Mouse (Mus musculus) spleen, adult 2 months (tissue): ENCODE data around the gene Epha6. TPM values are rescaled to one million over a fixed set of nuclear protein-coding genes. Genes with fewer than 3 reads are reported as not detected.

Experiments
- DNase-seq, 2 experiments: peaks; one replicate each; pipeline versions ENCODE4 v3.0.0 to v3.0.0-alpha.2; 2012 to 2021; ENCODE audit warnings: low spot score in 2 of 2, low read depth in 1 of 2
- H3K27ac ChIP-seq: fragments of 200-500 bp; 2 replicates; pipeline ENCODE4 v1.5.1; 2012; ENCODE audit warnings: low read length, inconsistent platforms; ENCODE audit not compliant: insufficient read depth
- H3K27me3 ChIP-seq: fragments of 200-500 bp; 2 replicates; pipeline ENCODE4 v1.6.1; 2012; ENCODE audit warnings: mild to moderate bottlenecking, moderate library complexity, low read length, inconsistent platforms; ENCODE audit not compliant: control insufficient read depth, insufficient read depth
- H3K36me3 ChIP-seq: fragments of 200-500 bp; 2 replicates; pipeline ENCODE4 v1.6.1; 2012; ENCODE audit warnings: mild to moderate bottlenecking, low read length, inconsistent platforms; ENCODE audit not compliant: control insufficient read depth, insufficient read depth
- H3K4me1 ChIP-seq: fragments of 200-500 bp; 2 replicates; pipeline ENCODE4 v1.6.1; 2011; ENCODE audit warnings: inconsistent platforms; ENCODE audit not compliant: control insufficient read depth, insufficient read depth, insufficient read length
- H3K4me3 ChIP-seq: fragments of 200-500 bp; 2 replicates; pipeline ENCODE4 v1.5.1; 2011; ENCODE audit warnings: mild to moderate bottlenecking, inconsistent platforms; ENCODE audit not compliant: insufficient read depth, insufficient read length; ENCODE audit errors: extremely low read depth
- CTCF ChIP-seq: fragments of 200-500 bp; IDR thresholded peaks from 2 replicates; pipeline ENCODE4 v1.5.1; 2011; ENCODE audit warnings: mild to moderate bottlenecking, inconsistent platforms; ENCODE audit not compliant: insufficient read depth, insufficient read length, insufficient replicate concordance; ENCODE audit errors: extremely low read depth
- POLR2A ChIP-seq: fragments of 200-500 bp; IDR thresholded peaks from 2 replicates; pipeline ENCODE4 v1.6.1; 2011; ENCODE audit warnings: low read depth, low read length, inconsistent platforms
- WGBS: fragments of 180-500 bp; shearing (Covaris S2); methylation state at CpG from one replicate; pipeline ENCODE4 v1.1.7; 2018; 5-methylcytosine and 5-hydroxymethylcytosine counted together
- polyA plus RNA-seq: library from polyadenylated mRNA; depleted of rRNA; stranded (reverse); fragments of >200 nt; gene quantifications from 2 replicates; pipeline ENCODE4 v1.2.3, GENCODE M21; 2012

Gene Epha6
- polyA plus RNA-seq, 1 experiment: not detected

DNA sequence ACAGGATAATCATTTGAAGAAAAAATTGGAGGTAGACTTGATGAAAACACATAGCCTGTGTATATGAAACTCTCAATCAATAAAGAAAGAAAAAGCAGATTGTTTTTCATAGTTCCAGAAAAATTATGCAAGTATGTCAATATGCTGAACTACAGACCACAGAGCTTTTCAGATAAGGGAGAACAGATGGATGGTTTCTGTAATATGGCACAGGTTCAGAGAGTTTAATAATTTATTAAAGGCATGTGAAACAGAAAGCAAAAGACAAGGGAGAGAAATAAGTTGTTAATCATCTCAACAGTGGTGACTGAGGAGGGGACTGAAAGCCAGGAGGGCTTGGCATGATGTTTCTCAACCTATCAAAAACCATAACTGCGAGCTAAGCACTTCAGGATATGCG lies 372.3 kb downstream of the Epha6 start:
- no peaks in the 10 kb centered on the region for H3K4me1 ChIP-seq
- no peak for DNase-seq
- H3K27ac ChIP-seq: no peak overlapping the region
- H3K4me3 ChIP-seq: no peak overlapping the region
- no peaks in the 10 kb centered on the region for H3K27me3 ChIP-seq
- 89% methylated on average over 2 of the region's 2 CpGs for WGBS
- TF ChIP-seq POLR2A: no peak
- TF ChIP-seq CTCF: no peak
- H3K36me3 ChIP-seq: no peaks in the 10 kb centered on the region

DNA sequence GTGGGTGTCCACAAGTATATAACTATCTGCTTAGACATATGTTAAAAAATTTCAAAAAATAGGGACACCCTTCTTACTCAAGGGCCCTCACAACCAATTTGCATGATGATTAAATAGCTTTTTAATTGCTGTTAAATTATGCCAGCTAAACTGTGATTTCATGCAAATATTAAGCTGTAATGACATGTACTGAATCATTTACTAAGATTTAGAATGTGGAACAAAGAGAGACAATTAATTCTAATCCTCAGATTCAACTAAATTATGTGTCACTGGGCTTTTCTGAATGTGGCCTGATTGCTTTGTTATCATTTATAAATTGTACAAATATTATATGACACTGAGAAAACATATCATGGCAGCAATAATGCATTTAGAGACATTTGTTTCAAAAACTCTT lies 396.2 kb downstream of the Epha6 start:
- H3K4me1 ChIP-seq: no peaks in the 10 kb centered on the region
- no peak for TF ChIP-seq POLR2A
- TF ChIP-seq CTCF: no peak
- no peak overlapping the region for H3K4me3 ChIP-seq
- no peaks in the 10 kb centered on the region for H3K36me3 ChIP-seq
- no peak overlapping the region for H3K27ac ChIP-seq
- H3K27me3 ChIP-seq: no peaks in the 10 kb centered on the region
- DNase-seq: no peak

DNA sequence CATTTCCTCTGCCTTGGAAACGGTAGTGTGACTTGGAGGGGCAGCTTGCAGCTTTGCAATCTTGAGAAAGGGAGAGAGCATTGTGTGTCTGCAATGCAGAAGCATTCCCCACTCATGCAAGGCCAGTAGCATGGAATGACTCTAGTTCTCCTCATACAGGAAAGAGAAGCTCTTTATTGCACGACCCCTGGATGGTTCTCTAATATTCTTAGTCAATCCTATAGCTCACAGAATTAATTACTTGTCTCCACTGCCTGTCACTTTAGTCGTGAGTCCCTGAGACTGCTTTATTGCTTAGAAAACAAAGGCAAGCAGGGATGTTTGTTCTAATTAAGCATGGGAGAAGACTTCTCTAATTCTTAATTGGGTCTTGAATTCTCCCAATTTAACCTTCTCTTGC lies 429.8 kb downstream of the Epha6 start:
- TF ChIP-seq CTCF (no peak), POLR2A (no peak)
- no peak overlapping the region for H3K27ac ChIP-seq
- no peak for DNase-seq
- H3K27me3 ChIP-seq: no peaks in the 10 kb centered on the region
- WGBS: 29% methylated on average over 3 of the region's 3 CpGs
- H3K36me3 ChIP-seq: no peaks in the 10 kb centered on the region
- H3K4me1 ChIP-seq: no peaks in the 10 kb centered on the region
- no peak overlapping the region for H3K4me3 ChIP-seq

DNA sequence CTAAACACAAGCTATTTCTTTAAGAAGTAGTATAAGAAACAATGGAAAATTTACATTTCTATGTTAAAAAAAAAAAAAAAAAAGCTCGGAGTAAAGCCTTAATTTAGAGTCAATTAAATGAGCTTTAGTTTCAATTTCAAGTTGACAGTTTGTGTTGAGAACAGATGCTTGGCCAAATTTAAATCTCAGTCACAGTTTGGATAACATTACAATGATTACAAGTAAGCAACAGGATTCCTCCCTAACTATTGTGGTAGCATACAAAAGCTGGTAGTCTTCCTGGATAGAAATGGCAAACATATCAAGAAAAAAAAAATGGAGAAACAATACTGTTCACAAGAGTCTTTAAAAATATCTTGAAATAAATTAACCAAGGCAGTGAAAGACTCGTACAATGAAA lies 452.9 kb downstream of the Epha6 start:
- no peak overlapping the region for H3K27ac ChIP-seq
- H3K4me1 ChIP-seq: no peaks in the 10 kb centered on the region
- TF ChIP-seq POLR2A: no peak
- no peaks in the 10 kb centered on the region for H3K27me3 ChIP-seq
- no peak for DNase-seq
- WGBS: 73% methylated on average over 2 of the region's 2 CpGs
- no peaks in the 10 kb centered on the region for H3K36me3 ChIP-seq
- H3K4me3 ChIP-seq: no peak overlapping the region

DNA sequence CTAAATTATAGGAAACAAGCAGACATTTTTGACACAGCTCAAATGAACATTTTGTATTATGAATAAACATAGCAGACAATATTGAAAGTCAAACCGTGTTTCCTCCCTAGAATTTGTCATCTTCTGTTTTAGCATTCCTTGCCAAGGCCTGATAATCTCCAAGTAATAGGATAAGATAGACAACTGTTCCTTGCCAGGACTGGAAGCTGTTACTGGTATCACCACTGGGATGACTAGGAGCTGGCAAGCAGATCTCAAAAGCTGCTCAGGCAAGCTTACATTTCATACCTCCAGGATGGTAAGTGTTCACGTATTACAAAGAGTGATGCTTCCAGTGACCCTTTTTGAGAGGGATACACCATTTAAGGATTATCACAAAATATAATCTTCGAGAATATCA lies 461.0 kb downstream of the Epha6 start:
- Histone ChIP-seq H3K36me3 (no peaks in the 10 kb centered on the region), H3K4me3 (no peak overlapping the region), H3K27ac (no peak overlapping the region), H3K27me3 (no peaks in the 10 kb centered on the region), H3K4me1 (no peaks in the 10 kb centered on the region)
- no peak for TF ChIP-seq POLR2A
- no peak for TF ChIP-seq CTCF
- DNase-seq: no peak
- 69% methylated on average over 3 of the region's 3 CpGs for WGBS

DNA sequence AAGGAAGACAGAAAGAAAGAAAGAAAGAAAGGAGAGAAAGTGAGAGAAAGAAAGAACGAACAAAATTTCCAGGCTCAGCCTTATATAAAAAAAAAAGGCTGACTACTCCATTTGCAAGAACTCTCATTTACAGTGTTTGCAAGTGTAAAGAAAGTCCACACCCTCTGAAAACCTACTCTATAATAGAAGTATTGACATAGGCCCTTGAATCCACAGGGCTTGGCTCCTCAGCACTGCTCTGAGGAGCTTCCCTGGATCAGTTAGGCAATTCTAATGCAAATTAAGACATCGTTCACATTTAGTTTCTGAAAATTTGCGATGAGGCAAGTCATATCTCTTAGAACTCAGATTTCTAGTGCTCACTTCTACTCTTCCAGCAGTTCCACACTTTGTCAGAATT lies 483.9 kb downstream of the Epha6 start:
- Histone ChIP-seq H3K27ac (no peak overlapping the region), H3K27me3 (no peaks in the 10 kb centered on the region), H3K4me3 (no peak overlapping the region), H3K36me3 (no peaks in the 10 kb centered on the region), H3K4me1 (no peaks in the 10 kb centered on the region)
- 77% methylated on average over 3 of the region's 3 CpGs for WGBS
- DNase-seq: no peak
- TF ChIP-seq CTCF (no peak), POLR2A (no peak)

DNA sequence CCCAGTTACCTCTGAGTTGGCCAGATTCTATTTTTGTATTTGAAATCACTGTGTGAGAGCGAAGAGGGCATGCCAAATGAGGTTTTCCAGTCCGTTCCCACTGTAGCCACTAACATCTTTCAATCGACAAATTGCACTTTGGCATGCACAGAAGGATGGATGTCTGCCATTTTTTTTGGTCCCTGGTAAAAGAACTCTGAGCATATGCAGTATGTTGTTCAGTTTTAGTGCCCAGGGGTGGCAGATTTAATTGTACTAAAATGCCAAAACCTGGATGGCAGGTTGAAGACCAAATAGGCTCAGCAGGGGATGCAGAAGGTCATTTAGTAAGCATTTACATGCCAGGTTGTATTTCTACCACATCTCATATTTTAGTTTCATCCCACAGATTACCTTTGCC lies 503.1 kb downstream of the Epha6 start:
- DNase-seq: no peak
- WGBS: 80% methylated on average over 3 of the region's 3 CpGs
- Histone ChIP-seq H3K27me3 (no peaks in the 10 kb centered on the region), H3K27ac (no peak overlapping the region), H3K36me3 (no peaks in the 10 kb centered on the region), H3K4me3 (no peak overlapping the region), H3K4me1 (no peaks in the 10 kb centered on the region)
- TF ChIP-seq POLR2A: no peak
- TF ChIP-seq CTCF: no peak
